Mouse (Mus musculus) CH12F3 (cell line): Measurements from ENCODE around the gene Gxylt2.

Source experiments
- in situ Hi-C: fragments of 300-500 bp; cut with MboI; formaldehyde crosslinking; loops from 2 replicates; pipeline ENCODE4 v1.14.3; 2020; ENCODE audit warnings: low sequenced_read_pairs

Gxylt2 gene

DNA sequence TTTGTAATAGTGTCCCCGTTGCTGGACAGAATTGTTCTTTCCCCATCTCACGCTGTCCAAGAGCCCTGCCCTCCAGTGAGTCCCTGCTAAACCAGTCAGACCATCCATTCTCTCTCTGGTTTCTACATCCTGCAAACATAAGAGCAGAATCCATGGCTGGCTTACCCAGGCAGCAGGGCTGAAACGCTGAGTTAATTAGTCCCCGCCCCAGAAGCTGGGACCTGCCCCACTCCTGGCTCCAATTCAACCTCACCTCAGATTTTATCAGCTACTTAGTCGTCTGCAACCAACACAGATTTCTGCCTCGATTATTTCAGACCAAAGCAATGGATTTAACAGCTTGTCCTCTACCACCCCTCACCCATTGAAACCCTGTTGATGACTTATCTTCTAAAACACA is 91.3 kb downstream of the Gxylt2 start:
- in situ Hi-C loops: no loop called here

DNA sequence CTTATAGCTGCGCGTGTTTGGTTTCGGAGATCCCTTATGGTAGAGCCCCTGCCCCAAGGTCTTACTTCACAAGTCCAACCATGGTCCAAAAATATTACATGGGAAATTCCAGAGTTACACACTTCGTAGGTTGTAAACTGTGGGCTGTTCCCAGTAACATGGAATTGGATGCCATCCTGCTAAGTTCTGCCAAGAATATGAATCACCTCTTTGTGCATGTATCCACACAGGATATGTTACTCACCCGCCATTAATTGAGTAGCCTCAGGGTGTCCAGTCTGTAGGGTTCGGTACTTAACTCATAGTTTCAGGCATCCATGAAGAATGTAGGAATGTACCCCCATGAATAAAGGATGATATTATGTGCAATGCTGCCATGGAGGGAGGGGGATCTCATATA is 94.8 kb downstream of the Gxylt2 start:
- in situ Hi-C loops: no loop called here

DNA sequence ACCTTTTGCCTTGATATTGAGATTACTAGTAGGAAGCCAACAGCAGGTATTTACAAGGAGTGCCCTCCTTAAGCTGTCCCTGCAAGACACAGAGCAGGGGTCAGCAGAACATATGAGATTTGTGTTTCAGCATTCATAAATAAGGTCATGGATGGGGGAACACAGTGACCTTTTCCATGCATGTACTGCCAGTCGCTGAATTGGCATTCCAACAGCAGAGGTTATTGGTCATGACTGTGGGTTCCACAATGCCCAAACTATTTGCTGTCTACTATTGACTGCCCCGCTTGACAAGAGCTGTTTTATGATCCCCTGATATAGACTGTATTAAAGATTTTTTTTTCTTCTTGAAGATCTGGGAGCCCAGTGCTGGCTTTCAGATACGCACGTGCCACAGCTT is 95.2 kb downstream of the Gxylt2 start:
- in situ Hi-C loops: no loop called here

DNA sequence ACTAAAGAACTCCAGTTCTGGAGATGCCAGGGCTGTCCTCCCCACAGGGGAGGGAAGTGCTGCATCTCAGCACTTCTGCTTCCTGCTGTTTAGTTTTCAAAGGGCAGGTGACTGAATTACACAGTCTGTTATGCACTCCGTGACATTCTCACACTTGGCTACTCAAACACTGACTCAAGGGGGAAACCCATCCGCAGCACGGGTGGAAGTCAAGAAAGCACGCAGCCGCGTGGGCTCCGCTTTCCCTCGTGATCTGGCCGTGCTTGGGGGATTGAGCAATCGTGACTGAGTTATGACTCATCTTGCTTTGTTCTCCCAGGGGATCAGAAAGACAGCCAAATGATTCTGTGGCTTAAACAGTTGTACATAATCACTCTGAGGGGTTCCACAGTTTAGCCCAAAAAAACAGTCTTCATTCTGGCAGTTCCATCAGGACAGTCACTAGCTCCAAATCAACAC is 96.0 kb downstream of the Gxylt2 start:
- in situ Hi-C loops: no loop called here

DNA sequence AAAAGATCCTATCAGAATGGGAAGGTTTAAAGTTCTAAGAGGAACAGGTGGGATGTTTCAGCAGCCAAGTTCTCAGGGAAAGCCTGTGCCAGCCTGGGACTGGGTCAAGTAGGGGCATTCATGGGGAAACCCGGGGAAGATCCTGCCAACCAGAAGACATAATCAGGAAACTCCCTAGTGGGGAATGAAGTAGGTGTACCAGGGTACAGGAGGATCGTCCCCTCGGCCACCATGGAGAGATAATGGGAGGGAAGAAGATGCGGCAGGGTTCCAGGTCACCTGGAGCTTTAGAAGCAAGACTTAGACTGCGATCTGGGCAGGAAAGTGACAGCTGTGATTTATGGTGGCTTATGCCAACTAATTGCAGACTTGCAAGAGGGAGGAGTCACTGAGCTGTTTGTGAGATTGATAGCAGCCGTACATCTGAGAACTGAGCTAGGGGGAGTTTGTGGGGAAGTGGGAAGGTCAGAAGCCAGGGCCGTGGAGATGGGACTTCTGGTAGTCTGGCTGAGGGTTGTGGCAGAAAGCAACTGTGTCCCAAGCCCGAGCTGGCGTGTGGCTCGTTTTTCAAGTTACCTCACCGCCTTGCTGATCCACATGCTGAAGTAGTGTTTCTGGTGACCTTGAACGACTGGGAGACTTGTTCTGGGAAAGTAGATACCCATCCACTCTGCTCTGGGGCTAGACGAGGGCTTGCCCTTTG is 98.0 kb downstream of the Gxylt2 start:
- in situ Hi-C loops: no loop called here

DNA sequence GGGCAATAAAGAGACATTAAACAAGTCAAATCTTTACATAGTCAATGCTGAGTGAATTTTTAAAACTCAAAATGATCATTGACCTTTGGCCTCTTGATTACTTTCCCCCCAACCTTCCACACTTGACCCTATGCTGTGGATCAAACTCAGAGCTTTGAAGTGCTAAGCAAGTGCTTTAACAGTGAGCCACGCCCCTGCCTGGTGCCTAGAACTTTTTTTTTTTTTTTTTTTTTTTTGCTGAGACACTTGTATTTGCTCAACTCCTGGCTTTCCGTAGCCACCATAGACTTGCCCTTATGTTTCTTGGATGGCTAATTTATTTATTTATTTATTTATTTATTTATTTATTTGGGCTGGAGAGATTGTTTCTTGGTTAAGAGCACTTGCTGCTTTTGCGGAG is 98.7 kb downstream of the Gxylt2 start:
- in situ Hi-C loops: no loop called here

DNA sequence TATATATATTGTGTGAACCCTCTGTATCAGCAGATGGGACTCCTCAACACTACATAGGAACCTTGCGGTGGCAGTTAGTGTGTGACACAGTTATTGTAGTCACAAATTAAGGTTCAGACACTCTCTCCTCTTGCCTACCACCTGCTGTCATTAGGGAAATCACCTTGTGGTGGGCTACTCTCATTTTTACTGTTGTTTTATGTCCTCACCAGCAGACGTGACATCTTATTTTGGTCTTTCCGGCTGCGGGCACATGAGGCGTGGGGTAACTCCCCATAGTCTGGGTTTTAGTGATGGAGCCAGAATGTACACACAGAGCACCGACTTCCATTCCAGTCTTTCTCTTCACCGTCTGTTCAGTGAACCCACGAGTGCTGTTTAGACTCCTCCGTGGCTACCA is 102.7 kb downstream of the Gxylt2 start:
- in situ Hi-C loops: no loop called here

DNA sequence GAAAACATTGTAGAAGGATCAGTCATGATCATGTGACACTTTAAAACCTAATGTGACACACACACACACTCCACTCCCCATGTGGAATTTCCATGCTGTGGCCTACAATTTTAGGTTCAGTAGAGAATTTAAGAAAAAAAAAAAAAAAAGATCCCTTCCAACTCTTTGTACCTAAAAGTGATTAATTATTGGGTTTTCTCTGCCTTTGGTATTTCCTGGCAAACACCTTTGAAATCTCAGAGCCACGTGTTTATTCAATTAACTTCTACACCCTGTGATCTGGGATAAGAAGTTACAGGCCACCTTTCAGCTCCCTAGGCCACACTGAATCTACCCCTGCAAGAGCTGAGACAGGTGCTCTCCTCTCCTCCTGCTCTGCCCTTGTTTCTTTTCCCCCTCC is 103.2 kb downstream of the Gxylt2 start:
- in situ Hi-C loops: no loop called here

DNA sequence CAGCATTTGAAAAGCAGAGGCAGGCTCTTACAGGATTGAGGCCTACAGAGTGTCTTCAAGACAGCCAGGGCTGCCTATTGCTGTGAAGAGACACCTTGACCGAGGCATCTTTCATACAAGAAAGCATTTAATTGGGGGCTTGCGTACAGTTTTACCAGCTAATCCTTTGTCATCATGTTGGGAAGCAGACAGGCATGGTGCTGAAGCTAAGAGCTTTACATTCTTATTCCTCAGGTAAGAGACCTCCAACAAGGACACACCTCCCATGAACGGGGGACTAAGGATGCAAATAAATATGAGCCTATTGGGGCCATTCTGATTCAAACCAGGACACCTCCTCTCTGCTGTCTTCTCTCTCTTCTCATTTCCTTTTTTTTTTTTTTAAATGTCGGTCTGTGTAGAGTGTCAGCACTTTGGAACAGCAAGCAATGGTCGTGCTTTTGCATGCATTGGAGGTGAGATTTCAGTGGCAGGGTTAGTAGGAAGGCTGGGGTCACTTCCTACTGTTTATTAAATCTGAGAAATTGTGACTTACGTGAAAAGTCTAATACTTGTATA is 103.8 kb downstream of the Gxylt2 start:
- in situ Hi-C loops: no loop called here

DNA sequence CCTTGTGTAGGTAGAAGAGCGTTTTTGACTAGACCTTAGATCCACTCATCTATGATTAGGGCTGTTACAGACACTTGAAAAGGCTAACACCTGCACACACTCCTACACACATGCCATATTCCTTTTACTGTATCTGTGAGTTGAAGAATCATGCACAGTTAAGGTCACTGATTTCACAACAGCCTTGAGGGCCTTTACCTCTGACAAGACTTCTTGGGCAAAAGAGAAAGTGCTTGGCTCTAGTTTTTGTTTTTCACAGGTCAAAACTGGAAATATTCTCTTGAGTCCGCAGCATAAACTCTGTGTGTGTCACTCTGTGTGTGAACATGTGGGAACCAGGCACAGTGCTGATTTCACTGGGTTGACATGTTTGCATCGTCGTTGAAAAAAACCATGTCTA is 105.6 kb downstream of the Gxylt2 start:
- in situ Hi-C loops: no loop called here

DNA sequence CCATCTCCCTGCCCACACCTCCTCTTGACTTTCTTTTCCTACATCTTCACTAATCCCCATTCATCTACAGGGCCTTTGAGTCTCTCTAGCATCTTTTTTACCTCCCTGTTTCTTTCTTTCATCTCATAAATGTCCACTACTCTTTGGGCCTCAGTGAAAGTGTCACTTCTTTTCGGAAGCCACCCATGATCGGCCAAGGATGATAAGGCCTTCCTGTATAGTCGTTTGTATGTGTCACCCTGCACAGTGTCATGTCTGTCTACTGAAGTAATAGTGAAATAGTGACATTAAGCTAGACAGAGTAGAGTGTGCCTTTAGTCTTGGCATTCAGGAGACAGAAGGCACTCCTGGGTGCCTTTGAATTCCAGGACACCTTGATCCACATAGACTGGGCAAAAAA is 107.2 kb downstream of the Gxylt2 start:
- in situ Hi-C loops: no loop called here

DNA sequence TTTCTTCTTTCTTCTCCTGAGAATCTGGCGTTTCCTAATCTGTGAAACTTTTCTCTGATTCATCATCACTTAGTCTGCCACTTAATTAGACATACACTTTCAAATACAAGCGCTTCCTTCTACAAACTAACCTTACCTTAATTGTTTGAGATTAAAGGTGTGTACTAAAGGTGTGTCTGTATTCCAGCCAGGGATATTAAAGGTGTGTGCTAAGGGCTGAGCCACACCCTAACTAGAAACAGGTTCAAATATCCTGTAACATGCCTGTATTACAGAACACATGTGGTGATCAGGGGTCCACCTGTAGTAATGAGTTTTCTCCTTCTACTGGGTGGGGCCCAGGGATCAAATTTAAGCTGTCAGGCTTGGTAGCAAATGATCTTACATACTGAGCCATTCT is 116.8 kb downstream of the Gxylt2 start:
- in situ Hi-C loops: no loop called here

DNA sequence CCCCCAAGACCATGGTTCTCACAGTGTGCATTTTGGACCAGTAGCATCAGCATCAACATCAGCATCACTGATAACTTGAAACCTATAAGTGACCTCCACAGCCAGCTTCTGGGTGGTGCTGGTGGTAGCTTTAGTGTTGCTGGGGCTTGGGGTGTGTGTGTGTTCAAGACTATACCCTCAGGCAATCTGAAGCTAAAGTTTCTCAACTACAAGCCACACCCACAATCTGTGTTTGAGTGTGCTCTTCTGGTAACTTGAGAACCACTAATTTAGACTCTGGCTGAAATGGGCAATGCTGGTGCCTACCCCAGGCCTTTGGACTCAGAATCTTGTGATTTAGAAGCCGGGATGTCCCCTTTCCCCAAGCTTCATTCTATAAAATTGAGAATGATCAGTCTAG is 118.8 kb downstream of the Gxylt2 start:
- in situ Hi-C loops: no loop called here

DNA sequence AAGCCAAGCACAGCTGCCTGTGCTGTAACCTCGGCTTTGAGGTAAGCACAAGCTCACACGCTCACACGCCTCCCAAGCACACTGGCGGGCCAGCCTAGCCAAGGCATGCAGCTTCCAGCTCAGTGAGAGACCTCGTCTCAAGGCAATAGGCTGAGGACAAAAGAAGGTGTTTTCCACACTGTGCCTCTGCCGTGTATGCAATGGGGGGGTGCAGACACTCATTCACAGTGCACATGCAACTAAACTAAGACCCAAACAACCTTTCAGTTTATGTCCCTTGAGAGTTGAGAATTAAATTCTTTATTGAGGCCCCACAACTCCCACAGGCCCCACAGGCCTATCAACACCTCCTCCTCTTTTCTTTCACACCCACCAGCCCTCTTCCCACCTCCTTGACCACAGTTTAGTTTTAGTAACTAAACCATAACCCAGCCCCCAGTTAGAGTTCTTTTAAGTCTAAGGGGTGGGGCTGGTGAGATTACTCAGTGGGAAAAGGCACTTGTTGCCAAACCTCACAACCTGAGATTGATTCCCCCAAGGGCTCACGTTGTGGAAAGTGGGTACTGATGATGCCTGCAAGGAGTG is 119.9 kb downstream of the Gxylt2 start:
- in situ Hi-C loops: no loop called here

DNA sequence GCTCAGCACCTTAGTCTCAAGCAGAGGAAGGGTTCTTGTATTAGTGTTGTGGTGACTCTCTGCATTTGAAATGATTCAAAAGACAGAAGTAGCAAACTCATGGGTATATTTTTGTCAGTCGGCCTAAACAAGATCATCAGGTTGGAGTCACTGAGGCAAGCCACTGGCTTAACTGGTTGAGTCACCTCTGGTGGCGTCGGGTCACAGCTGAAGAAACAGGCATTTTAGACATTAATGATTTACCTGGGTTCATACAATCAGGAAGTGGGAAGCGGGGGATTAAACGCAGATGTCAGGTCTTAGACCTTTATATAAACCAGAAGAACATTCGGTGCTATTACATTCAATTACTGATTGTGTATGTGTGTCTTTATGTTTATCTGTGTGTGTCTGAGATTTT is 121.5 kb downstream of the Gxylt2 start:
- in situ Hi-C loops: no loop called here

DNA sequence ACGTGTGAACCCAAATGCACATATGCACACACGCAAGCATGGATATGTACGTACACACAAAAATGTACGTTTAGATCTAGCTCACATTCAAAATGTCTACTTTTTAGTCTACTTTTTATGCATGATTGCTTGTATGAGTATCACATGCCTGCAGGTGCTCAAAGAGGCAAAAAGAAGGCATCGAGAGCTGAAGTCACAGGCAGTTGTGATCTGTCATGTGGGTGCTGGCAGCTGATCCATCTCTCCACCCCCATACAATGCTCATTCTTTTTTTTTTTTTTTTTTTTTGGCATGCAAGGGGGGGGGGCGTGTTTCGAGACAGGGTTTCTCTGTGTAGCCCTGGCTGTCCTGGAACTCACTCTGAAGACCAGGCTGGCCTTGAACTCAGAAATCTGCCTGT is 124.0 kb downstream of the Gxylt2 start:
- in situ Hi-C loops: no loop called here

DNA sequence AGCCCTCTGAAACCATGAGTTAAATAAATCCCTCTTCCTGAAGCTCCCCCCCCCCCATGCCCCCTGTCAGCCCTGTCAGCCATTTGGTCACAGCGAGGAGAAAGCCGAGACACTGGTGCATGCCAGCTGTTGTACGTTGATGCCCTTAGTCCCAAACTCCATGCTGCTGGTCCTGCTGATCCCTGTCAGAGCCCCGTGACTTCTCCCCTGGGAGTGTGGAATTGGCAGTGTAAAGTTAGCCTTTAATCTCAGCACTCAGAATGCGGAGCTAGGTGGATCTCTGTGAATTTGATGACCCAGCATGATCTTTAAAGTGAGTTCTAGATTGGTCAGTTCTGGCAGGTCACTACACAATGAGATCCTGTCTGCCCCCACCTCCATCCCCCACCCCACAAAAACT is 125.2 kb downstream of the Gxylt2 start:
- in situ Hi-C loops: no loop called here

DNA sequence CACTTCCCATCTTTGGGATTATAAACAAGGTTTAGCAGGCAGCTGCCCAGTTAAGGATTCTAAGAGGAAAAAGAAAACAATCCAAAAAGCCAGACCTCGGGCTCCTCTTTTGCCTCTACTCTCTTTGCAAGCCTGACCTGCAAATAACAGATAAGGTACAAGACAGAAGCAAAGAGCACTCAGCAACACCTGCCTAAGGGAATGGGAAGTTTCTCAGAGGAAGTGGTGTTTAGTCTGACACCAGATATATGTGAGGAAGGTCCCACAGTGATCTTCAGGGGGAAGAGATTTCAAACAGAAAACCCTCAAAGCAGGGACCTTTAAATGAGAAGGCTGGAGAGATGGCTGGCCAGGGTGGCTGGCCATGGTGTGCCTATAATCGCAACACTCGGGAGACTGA is 126.7 kb downstream of the Gxylt2 start:
- in situ Hi-C loops: no loop called here

DNA sequence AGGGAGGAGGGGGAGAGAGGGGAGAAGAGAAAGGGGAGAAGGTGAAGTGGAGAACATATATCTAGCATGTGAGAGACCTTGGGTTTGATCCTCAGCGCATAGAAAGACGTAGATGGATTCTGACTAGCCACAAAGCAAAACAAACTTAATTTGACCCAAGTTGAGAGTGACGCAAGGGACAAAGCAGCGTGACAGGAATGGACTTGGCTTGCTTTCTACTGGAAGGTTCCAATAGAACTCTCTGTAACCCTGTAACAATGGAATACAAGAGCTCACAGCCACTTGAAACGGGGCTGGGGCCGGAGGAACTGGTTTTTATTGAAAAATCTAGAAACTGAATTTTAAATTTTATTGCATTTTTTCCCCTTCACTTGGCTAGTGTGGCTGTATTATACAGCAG is 127.2 kb downstream of the Gxylt2 start:
- in situ Hi-C loops: no loop called here

DNA sequence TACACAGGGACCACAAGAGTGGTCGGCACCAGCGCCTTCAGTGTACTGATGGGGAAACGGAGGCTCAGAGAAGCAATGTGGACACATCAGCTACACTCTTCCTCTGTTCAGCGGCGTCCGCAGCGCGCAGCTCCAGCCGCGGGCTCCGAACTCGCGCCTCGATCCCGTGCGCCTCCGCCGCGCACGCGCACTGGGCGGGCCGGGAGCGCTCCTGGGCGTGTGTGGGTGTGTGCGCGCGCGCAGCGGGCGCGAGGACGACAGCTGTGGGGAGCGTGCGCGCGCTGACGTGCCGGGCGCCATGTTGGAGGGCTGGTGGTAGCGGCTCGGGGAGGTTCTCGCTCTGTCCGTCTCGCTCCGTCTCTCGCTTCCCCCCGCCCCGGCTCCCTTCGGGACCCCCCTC is 128.8 kb downstream of the Gxylt2 start, which contains the start of gene Ppp4r2:
TSS of gene Ppp4r2 (plus strand) at position 268 of the 400 bp plus-strand sequence.
- in situ Hi-C loops: no loop called here

DNA sequence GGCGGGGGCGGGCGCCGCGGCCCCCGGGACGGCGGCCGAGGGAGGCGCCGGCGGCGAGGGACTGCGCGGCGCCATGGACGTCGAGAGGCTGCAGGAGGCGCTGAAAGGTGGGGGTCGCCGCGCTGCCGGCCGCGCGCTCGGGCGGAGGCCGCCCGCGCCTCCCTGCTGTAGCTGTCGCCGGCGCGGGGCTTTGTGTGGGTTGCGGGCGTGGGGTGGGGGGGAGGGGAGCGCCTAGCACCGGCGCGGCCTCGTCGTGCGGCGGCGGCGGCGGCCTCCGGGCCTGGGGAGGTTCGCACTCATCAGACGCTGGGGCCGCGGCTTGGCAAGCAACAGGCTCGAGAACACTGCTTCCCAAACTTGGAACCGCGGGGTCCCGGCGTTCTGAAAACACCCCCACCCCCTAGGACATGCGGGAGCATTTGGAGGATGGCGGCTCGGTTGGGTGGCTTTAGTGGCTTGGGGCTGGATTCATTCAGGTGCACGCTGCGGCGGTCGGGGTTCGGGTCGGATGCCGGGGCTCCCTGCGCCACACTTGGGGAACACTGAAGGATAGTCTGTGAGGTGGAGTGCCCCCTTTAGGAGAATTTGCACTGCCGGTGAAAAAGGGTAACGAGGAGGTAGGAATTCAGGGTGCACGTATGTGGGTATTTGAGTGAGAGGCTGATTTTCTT is 129.4 kb downstream of the Gxylt2 start:
- in situ Hi-C loops: no loop called here
